Mouse (Mus musculus): ENCODE measurements around the gene Tuba3a. TPM values are rescaled to one million over a fixed set of nuclear protein-coding genes. Genes with fewer than 3 reads are reported as not detected.

Tuba3a gene
- total and polyA plus RNA-seq, 3 experiments = not detected

- H3K9me3 ChIP-seq (replicated peaks; ENCODE audit: low read length) = peaks cover 4% of the 10 kb centered on the region
- no peak for DNase-seq (ENCODE audit: extremely low read depth)
- H3K9ac ChIP-seq (ENCODE audit: insufficient read depth, low read depth) = no peak overlapping the region
- no peak for TF ChIP-seq ELF1 (IDR thresholded peaks at IDR 0.05; ENCODE audit: low read depth, low read length)
- H3K4me1 ChIP-seq (ENCODE audit: control insufficient read depth in 1 of 2, insufficient read depth in 2 of 2) = peaks cover 4 to 12% of the 10 kb centered on the region in 2 experiments
- in situ Hi-C loops (cut with MboI; ENCODE audit: low pct_ligation_motif_present, low pct_unique_long_range_greater_than_20kb, low sequenced_read_pairs) (no loop called here), dilution Hi-C loops (cut with MboI; ENCODE audit: extremely low pct_ligation_motif_present, extremely low pct_unique_long_range_greater_than_20kb, low sequenced_read_pairs) (no loop called here)
- no peak overlapping the region for H3K4me2 ChIP-seq (ENCODE audit: insufficient read depth, low read depth, poor library complexity, severe bottlenecking)
- H3K27me3 ChIP-seq (replicated peaks) = peaks cover 3% of the 10 kb centered on the region
- no peaks in the 10 kb centered on the region for H3K36me3 ChIP-seq (replicated peaks in 1 of 2; ENCODE audit: control insufficient read depth in 1 of 2, insufficient read depth in 1 of 2, low read length in 1 of 2)
- no peak overlapping the region for H3K27ac ChIP-seq (ENCODE audit: insufficient read depth, low read depth)
- no peak overlapping the region for H3K4me3 ChIP-seq (replicated peaks in 1 of 3; ENCODE audit: low read depth in 2 of 3, low read length in 2 of 3, poor library complexity in 1 of 3)
- H3K79me2 ChIP-seq (replicated peaks; ENCODE audit: control insufficient read depth, extremely low read depth, insufficient read depth, poor library complexity, severe bottlenecking) = no peaks in the 10 kb centered on the region
These were observed 25.8 kb downstream of the Tuba3a start for GRCm38 (mm10) chr6:125260006-125260555.

DNA sequence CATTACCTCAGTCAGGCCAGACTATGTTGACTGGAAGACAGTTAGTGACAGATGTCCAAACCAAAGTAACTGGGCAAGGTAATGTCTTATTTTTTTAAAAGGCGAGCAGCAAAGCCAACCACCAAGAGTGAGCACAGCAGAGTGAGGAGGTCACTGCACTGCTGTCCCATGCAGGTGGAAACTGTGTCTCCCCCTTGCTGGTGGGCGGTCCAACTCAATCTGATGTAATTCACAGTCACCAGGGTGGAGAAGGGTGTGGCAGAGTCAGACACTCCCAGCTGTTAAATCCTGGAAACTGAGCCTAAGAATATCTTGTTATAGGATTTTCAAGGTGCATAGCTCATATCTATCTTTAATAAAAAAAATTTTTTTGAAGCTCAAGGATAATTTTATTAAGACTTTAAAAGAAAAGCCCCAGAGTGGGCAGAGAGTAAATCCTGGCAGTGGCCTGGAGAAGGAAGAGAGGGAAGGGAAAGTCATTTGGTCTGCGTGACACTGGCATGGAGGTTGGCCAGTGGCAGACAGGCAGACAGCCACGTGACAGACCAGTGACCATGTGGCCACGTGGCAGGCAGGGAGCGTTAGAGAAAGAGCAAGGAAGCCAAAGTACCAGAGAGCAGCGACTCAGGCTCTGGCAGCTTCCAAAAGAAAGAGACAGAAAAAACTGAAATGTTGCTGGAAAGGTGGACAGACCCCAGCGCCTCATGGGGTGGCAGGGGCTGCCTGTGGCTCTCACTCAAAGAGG, 29.4 kb downstream of the Tuba3a start:
- no peak for DNase-seq (ENCODE audit: extremely low read depth)
- Histone ChIP-seq H3K4me1 (ENCODE audit: control insufficient read depth in 1 of 2, insufficient read depth in 2 of 2) (peaks cover 4 to 26% of the 10 kb centered on the region in 2 experiments), H3K27me3 (replicated peaks) (peaks cover 2% of the 10 kb centered on the region), H3K4me2 (ENCODE audit: insufficient read depth, low read depth, poor library complexity, severe bottlenecking) (no peak overlapping the region), H3K79me2 (replicated peaks; ENCODE audit: control insufficient read depth, extremely low read depth, insufficient read depth, poor library complexity, severe bottlenecking) (no peaks in the 10 kb centered on the region), H3K4me3 (replicated peaks in 1 of 3; ENCODE audit: low read depth in 2 of 3, low read length in 2 of 3, poor library complexity in 1 of 3) (no peak overlapping the region), H3K9ac (ENCODE audit: insufficient read depth, low read depth) (peak overlapping the region; percentile 28; the same call in 1 of the 2 replicates), H3K36me3 (replicated peaks in 1 of 2; ENCODE audit: control insufficient read depth in 1 of 2, insufficient read depth in 1 of 2, low read length in 1 of 2) (no peaks in the 10 kb centered on the region), H3K9me3 (replicated peaks; ENCODE audit: low read length) (peaks cover 8% of the 10 kb centered on the region), H3K27ac (ENCODE audit: insufficient read depth, low read depth) (no peak overlapping the region)
- in situ Hi-C loops (cut with MboI; ENCODE audit: low pct_ligation_motif_present, low pct_unique_long_range_greater_than_20kb, low sequenced_read_pairs) = no loop called here
- TF ChIP-seq PAX5 (IDR thresholded peaks at IDR 0.05; ENCODE audit: low read length) (no peak), USF1 (IDR thresholded peaks at IDR 0.05; ENCODE audit: low read depth, low read length) (peak; percentile 30), MAX (IDR thresholded peaks at IDR 0.05; ENCODE audit: low read length) (peak; percentile 66; the same call in 1 of the 2 replicates), CHD1 (IDR thresholded peaks at IDR 0.05; ENCODE audit: low read depth, low read length) (no peak), MEF2A (IDR thresholded peaks at IDR 0.05; ENCODE audit: borderline replicate concordance, low read depth, low read length) (no peak)
- dilution Hi-C loops (cut with MboI; ENCODE audit: extremely low pct_ligation_motif_present, extremely low pct_unique_long_range_greater_than_20kb, low sequenced_read_pairs) = no loop called here

GRCm38 (mm10) chr6:125255516-125256044, 30.3 kb downstream of the Tuba3a start:
- Histone ChIP-seq H3K27me3 (replicated peaks) (no peaks in the 10 kb centered on the region), H3K4me2 (ENCODE audit: insufficient read depth, low read depth, poor library complexity, severe bottlenecking) (no peak overlapping the region), H3K9ac (ENCODE audit: insufficient read depth, low read depth) (peak overlapping the region; percentile 28; the same call in 1 of the 2 replicates), H3K36me3 (replicated peaks in 1 of 2; ENCODE audit: control insufficient read depth in 1 of 2, insufficient read depth in 1 of 2, low read length in 1 of 2) (no peaks in the 10 kb centered on the region), H3K4me3 (replicated peaks in 1 of 3; ENCODE audit: low read depth in 2 of 3, low read length in 2 of 3, poor library complexity in 1 of 3) (no peak overlapping the region), H3K79me2 (replicated peaks; ENCODE audit: control insufficient read depth, extremely low read depth, insufficient read depth, poor library complexity, severe bottlenecking) (no peaks in the 10 kb centered on the region), H3K9me3 (replicated peaks; ENCODE audit: low read length) (peaks cover 8% of the 10 kb centered on the region), H3K4me1 (ENCODE audit: control insufficient read depth in 1 of 2, insufficient read depth in 2 of 2) (peaks cover 4 to 26% of the 10 kb centered on the region in 2 experiments), H3K27ac (ENCODE audit: insufficient read depth, low read depth) (no peak overlapping the region)
- in situ Hi-C loops (cut with MboI; ENCODE audit: low pct_ligation_motif_present, low pct_unique_long_range_greater_than_20kb, low sequenced_read_pairs) = no loop called here
- dilution Hi-C loops (cut with MboI; ENCODE audit: extremely low pct_ligation_motif_present, extremely low pct_unique_long_range_greater_than_20kb, low sequenced_read_pairs) = no loop called here
- DNase-seq (ENCODE audit: extremely low read depth) = no peak
- no peak for TF ChIP-seq SMC3 (IDR thresholded peaks at IDR 0.05; ENCODE audit: low read depth, low read length)
- no peak for TF ChIP-seq GABPA (IDR thresholded peaks at IDR 0.05; ENCODE audit: insufficient replicate concordance, low read depth, low read length)
- no peak for TF ChIP-seq USF1 (IDR thresholded peaks at IDR 0.05; ENCODE audit: low read depth, low read length)
- no peak for TF ChIP-seq ELF1 (IDR thresholded peaks at IDR 0.05; ENCODE audit: low read depth, low read length)
- TF ChIP-seq ETS1 (conservative IDR thresholded peaks at IDR 0.05; ENCODE audit: low read depth, low read length) = no peak
- no peak for TF ChIP-seq IRF4 (IDR thresholded peaks at IDR 0.05; ENCODE audit: low read depth, low read length)
- no peak for TF ChIP-seq TCF12 (IDR thresholded peaks at IDR 0.05; ENCODE audit: low read depth, low read length)
- TF ChIP-seq POLR2A (IDR thresholded peaks at IDR 0.05; ENCODE audit: low read depth, low read length) = no peak
- no peak for TF ChIP-seq HCFC1 (IDR thresholded peaks at IDR 0.05; ENCODE audit: low read depth, low read length)
- no peak for TF ChIP-seq ZKSCAN1 (IDR thresholded peaks at IDR 0.05; ENCODE audit: borderline replicate concordance, low read depth, low read length)
- TF ChIP-seq MAX (IDR thresholded peaks at IDR 0.05; ENCODE audit: low read length) = no peak
- no peak for TF ChIP-seq MEF2A (IDR thresholded peaks at IDR 0.05; ENCODE audit: borderline replicate concordance, low read depth, low read length)
- no peak for TF ChIP-seq NELFE (IDR thresholded peaks at IDR 0.05; ENCODE audit: low read depth, low read length)
- no peak for TF ChIP-seq NRF1 (IDR thresholded peaks at IDR 0.05; ENCODE audit: low read depth, low read length)
- TF ChIP-seq PAX5 (IDR thresholded peaks at IDR 0.05; ENCODE audit: low read length) = no peak
- no peak for TF ChIP-seq CHD2 (IDR thresholded peaks at IDR 0.05; ENCODE audit: low read length)
- no peak for TF ChIP-seq RCOR1 (conservative IDR thresholded peaks at IDR 0.05; ENCODE audit: low read depth, low read length)
- no peak for TF ChIP-seq MAFK (IDR thresholded peaks at IDR 0.05; ENCODE audit: insufficient replicate concordance, low read length)

All from CH12.LX (cell line).